Mouse (Mus musculus): ENCODE results near the gene Pabpn1.

DNA sequence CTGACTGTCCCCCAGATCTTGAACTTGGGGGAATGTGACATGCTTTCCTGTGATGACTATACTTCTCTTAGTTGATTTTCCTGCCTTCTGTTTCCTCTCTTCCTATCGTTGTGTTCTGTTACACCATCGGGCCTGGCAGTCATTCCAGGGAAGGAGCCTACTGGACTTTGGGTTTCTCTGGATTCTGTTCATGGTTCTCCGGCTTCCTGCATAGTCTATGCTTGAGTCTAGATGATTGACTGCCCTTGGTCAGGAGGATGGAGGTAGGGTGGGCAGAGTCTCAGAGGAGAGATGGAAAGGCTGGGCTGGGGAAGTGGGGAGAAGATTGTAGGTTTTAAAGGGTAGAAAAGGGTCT is 47.9 kb downstream of the Pabpn1 start:
- TF ChIP-seq CTCF (IDR thresholded peaks at IDR 0.05; ENCODE audit: extremely low read depth, insufficient read length, insufficient replicate concordance, low read depth, low read length) (no peak), POLR2A (IDR thresholded peaks at IDR 0.05; ENCODE audit: low read depth, low read length) (no peak)

All from small intestine, adult 2 months (tissue).